Mouse (Mus musculus): ENCODE data around the gene Exoc2.

DNA sequence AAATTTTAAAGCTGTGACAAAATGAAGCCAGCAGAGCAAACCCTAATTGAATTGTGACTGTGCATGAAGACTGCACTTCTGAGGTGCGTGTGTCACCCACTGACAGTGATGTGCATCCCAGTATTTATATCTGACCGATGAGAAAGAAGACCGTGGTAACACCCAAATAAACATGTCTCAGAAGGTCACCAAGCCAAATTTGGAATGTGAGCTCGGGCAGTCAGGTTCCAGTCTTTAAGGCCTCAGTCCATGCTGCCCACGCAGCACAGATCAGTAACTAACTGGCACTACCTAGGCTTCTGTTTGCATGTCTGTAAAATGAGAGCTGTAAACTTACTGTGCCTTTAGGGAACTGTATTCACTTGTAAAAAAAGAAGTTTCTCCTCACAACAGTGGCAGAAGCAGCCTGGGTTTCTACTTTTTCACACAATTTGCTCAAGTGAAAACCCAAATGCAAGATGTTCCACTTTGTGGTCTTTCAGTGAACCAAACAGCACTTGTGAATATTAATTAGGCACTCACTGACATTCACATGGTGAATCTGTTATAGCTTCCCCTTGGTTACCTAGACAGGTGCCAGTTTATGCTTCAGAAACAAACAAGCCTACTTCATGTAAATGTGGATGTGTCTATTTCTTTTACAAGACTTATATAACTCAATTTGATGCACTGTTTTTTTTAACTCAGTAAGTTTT is 61.8 kb downstream of the Exoc2 start:
- no peak for TF ChIP-seq CTCF (conservative IDR thresholded peaks at IDR 0.05; ENCODE audit: insufficient read depth, insufficient read length, low read depth, low read length)
- TF ChIP-seq POLR2A (IDR thresholded peaks at IDR 0.05; ENCODE audit: low read depth, low read length), result no peak

All from kidney, adult 2 months (tissue).